Mouse (Mus musculus) forebrain, embryonic 13.5 days (tissue): ENCODE results near the gene Hist1h2ak. TPM values are rescaled to one million over a fixed set of nuclear protein-coding genes. Genes with fewer than 3 reads are reported as not detected.
A peak's percentile ranks its signal among the peaks of the same experiment; 100 is the strongest.
"Not testable (repeated sequence)": the region's sequence is repeated elsewhere in the genome, so short reads cannot be mapped to it uniquely, and the experiment has no call there.

Source experiments
- ATAC-seq: fragments of 200-750 bp; cut with Nextera tagmentation; 2 replicates; pipeline ENCODE4 v1.8.0; 2017
- H3K27ac ChIP-seq: fragments of 300-500 bp; sonication (generic); 2 replicates; pipeline ENCODE4 v1.5.1; 2015; ENCODE audit warnings: inconsistent platforms, mild to moderate bottlenecking, moderate library complexity
- H3K27me3 ChIP-seq: fragments of 300-500 bp; sonication (generic); 2 replicates; pipeline ENCODE4 v1.6.1; 2015; ENCODE audit warnings: mild to moderate bottlenecking, inconsistent platforms
- H3K36me3 ChIP-seq: fragments of 300-500 bp; sonication (generic); 2 replicates; pipeline ENCODE4 v1.6.1; 2015; ENCODE audit warnings: mild to moderate bottlenecking, inconsistent platforms; ENCODE audit not compliant: poor library complexity, severe bottlenecking
- H3K4me1 ChIP-seq: fragments of 300-500 bp; sonication (generic); 2 replicates; pipeline ENCODE4 v1.6.1; 2015; ENCODE audit warnings: inconsistent platforms
- H3K4me2 ChIP-seq: fragments of 300-500 bp; sonication (generic); 2 replicates; pipeline ENCODE4 v1.6.1; 2015; ENCODE audit warnings: inconsistent platforms, mild to moderate bottlenecking, moderate library complexity
- H3K4me3 ChIP-seq: fragments of 300-500 bp; sonication (generic); 2 replicates; pipeline ENCODE4 v1.5.1; 2015; ENCODE audit warnings: mild to moderate bottlenecking, inconsistent platforms
- H3K9ac ChIP-seq: fragments of 300-500 bp; sonication (generic); 2 replicates; pipeline ENCODE4 v1.6.1; 2015; ENCODE audit warnings: mild to moderate bottlenecking, inconsistent platforms
- H3K9me3 ChIP-seq: fragments of 300-500 bp; sonication (generic); replicated peaks from 2 replicates; pipeline ENCODE4 v1.6.1; 2016; ENCODE audit warnings: inconsistent platforms
- WGBS: fragments of 180-500 bp; shearing (Covaris S2); methylation state at CpG from one replicate; pipeline ENCODE4 v1.1.7; 2015; 5-methylcytosine and 5-hydroxymethylcytosine counted together
- polyA plus RNA-seq: library from polyadenylated mRNA; unstranded; fragments of >200 nt; fragmentation: Nextera tagmentation; extraction: Ambion mirVana; gene quantifications from 2 replicates; pipeline ENCODE4 v1.2.1, GENCODE M21; 2015

Hist1h2ak gene
- polyA plus RNA-seq, 1 experiment from 2014 or later = 61.0 TPM

DNA sequence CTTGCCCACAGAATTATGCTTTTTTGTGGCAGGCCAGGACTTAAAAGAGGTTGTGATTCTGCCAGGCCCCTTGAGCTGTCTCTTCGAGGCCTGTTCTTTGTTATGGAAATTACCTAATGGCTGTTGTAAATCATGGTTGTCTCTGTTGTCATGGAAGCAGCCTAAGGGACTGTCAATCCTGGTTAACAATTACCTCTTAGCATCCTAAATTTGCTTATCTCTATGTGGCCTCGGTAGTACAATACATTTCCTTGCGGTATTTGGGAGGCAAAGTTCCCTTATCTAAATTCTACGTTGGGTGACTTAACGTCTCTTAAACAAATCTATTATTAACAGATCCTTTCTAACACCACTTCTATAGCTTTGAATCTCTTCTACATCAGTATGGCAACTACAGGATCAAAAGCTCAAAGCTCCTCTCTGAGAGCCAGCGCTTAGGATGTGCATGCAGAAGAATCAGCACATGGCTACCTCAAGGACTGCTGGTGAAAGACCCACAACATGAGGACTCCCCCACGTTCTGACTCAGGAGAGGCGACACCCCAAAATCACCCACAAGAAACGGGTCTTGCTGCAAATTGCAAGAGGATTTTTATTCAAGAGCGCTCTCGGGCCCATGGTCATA lies 25.6 kb downstream of the Hist1h2ak start:
- Histone ChIP-seq H3K27me3 (no peaks in the 10 kb centered on the region), H3K4me2 (no peak overlapping the region; the same call in 1 of the 2 replicates), H3K4me1 (peaks cover 10% of the 10 kb centered on the region), H3K27ac (peak overlapping the region; percentile 45; the same call in 1 of the 2 replicates), H3K36me3 (no peaks in the 10 kb centered on the region), H3K4me3 (no peak overlapping the region), H3K9ac (no peak overlapping the region), H3K9me3 (no peaks in the 10 kb centered on the region)
- peak; percentile 77 for ATAC-seq
- 24% methylated on average over 11 of the region's 11 CpGs for WGBS

DNA sequence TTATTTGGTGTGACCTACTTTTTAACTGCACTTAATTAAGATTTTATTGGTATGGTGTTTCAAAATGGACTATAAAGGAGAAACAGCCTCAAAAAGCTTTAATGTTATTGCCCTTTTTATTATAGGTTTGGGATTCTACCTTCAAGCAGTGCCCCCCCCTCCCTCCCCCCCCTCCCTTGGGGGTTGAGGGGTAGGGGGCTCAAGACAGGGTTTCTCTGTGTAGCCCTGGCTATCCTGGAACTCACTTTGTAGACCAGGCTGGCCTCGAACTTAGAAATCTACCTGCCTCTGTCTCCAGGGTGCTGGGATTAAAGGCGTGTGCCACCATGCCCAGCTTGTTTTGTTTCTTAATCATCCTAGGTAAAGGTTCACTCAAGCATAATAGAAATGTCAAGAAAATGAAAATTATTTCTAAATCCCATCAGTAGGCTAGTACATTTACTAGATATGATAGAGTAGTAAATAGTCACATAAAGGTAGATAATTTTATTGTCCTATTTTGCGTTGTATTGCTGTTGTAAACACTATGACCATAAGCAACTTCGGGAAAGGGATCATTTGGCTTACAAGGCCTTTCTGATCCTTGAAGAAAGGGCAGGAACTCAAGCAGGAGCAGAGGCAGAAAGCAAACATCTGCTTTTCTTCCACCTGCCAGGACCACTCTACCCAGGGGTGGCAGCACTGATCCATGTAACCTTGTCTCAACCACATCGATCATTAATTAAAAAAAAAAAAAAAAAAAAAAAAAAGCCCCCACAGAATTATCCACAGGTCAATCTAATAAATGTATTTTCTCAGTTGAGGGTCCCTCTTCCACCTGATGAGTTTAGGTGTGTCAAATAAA lies 30.4 kb downstream of the Hist1h2ak start:
- no peaks in the 10 kb centered on the region for H3K36me3 ChIP-seq
- WGBS = 28% methylated on average over 5 of the region's 5 CpGs
- no peaks in the 10 kb centered on the region for H3K9me3 ChIP-seq
- H3K4me2 ChIP-seq = peak overlapping the region; percentile 66
- H3K27ac ChIP-seq = peak overlapping the region; percentile 92; the same call in 1 of the 2 replicates
- no peak overlapping the region for H3K4me3 ChIP-seq
- peaks cover 43% of the 10 kb centered on the region for H3K4me1 ChIP-seq
- no peak for ATAC-seq
- no peaks in the 10 kb centered on the region for H3K27me3 ChIP-seq
- 0 out of 2 replicates have a peak overlapping the region, but pooled peaks have one; percentile 71 for H3K9ac ChIP-seq

DNA sequence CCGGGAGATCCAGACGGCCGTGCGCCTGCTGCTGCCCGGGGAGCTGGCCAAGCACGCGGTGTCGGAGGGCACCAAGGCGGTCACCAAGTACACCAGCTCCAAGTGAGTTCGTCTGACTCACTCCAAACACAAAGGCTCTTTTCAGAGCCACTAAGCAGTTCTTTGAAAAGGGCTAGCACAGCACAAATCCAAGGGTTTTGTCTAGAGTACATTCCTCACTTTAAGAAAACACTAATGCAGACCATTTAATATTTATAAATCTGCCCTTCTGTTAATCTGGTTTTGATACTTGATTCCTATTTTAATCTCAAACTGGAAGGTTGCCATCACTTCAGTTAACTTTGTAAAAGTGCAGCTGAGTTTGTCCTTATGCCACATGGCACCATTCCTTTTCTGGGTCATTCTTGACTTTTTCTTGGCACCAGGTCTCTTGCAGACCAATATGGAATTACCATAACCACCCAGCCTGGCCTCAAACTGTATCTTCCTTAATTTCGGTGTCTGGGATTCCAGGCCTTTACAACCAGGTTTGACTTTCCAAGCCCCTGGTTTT lies 31.2 kb downstream of the Hist1h2ak start:
- Histone ChIP-seq H3K4me3 (peak overlapping the region; percentile 40), H3K4me2 (peak overlapping the region; percentile 66), H3K4me1 (peaks cover 40% of the 10 kb centered on the region), H3K36me3 (no peaks in the 10 kb centered on the region), H3K9ac (peak overlapping the region; percentile 71), H3K27ac (peak overlapping the region; percentile 92), H3K9me3 (no peaks in the 10 kb centered on the region), H3K27me3 (no peaks in the 10 kb centered on the region)
- 1% methylated on average over 11 of the region's 11 CpGs for WGBS
- peak; percentile 25 for ATAC-seq

DNA sequence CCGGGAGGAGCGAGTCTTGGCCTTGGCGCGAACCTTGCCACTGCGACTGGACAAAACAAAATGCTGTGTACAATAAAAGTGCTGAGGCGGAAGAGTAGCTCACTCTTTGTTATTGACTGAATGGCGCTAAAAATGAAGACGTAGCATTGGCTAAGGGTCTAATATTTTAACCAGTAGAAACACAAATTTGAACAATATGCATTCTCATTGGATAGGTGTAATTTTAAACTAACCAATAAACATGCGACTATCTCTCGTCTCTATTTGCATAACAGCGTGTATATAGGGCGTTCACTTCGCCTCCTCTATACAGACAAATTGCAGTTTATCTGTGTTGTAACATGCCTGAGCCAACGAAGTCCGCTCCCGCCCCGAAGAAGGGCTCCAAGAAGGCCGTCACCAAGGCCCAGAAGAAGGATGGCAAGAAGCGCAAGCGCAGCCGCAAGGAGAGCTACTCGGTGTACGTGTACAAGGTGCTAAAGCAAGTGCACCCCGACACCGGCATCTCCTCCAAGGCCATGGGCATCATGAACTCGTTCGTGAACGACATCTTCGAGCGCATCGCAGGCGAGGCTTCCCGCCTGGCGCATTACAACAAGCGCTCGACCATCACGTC lies 31.8 kb downstream of the Hist1h2ak start, which contains the start of gene Hist1h2bm:
Gene Hist1h2bm, plus strand, starts transcription at position 288 of the 616 bp plus-strand sequence.
- Histone ChIP-seq H3K4me1 (peaks cover 39% of the 10 kb centered on the region), H3K9ac (peak within 1 kb of the TSS; percentile 71), H3K4me3 (peak within 1 kb of the TSS; percentile 40), H3K4me2 (peak within 1 kb of the TSS; percentile 66), H3K27ac (peak within 1 kb of the TSS; percentile 92)
- WGBS = under 1% methylated on average over 37 of the region's 37 CpGs
- peak; percentile 98 for ATAC-seq
- H3K9me3 ChIP-seq, H3K36me3 ChIP-seq, H3K27me3 ChIP-seq: not testable (repeated sequence)

DNA sequence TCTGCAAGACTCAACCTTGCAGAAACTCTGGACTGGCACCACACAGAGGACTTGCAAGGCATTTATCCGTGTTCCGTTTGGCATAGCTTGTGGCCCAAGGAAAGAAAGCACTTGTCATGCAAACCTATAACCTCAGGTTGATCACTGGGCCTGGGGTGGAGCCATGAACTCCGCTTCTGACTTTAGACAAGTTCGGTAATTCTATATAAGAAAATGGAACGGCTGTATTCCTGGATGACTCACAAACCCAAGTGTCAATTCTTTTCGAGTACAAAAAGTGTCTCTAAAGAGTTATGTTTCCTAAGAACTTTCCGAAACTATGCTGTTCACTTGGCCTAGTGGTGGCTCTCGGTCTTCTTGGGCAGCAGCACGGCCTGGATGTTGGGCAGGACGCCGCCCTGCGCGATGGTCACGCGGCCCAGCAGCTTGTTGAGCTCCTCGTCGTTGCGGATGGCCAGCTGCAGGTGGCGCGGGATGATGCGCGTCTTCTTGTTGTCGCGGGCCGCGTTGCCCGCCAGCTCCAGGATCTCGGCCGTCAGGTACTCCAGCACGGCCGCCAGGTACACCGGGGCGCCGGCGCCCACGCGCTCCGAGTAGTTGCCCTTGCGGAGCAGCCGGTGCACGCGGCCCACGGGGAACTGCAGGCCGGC lies 32.4 kb downstream of the Hist1h2ak start:
- Histone ChIP-seq H3K27ac (peak overlapping the region; percentile 86), H3K4me1 (peaks cover 40% of the 10 kb centered on the region), H3K9ac (peak overlapping the region; percentile 60), H3K4me3 (peak overlapping the region; percentile 40), H3K4me2 (peak overlapping the region; percentile 66)
- H3K27me3 ChIP-seq, ATAC-seq, H3K36me3 ChIP-seq, H3K9me3 ChIP-seq: not testable (repeated sequence)
- 1% methylated on average over 22 of the region's 44 CpGs for WGBS

DNA sequence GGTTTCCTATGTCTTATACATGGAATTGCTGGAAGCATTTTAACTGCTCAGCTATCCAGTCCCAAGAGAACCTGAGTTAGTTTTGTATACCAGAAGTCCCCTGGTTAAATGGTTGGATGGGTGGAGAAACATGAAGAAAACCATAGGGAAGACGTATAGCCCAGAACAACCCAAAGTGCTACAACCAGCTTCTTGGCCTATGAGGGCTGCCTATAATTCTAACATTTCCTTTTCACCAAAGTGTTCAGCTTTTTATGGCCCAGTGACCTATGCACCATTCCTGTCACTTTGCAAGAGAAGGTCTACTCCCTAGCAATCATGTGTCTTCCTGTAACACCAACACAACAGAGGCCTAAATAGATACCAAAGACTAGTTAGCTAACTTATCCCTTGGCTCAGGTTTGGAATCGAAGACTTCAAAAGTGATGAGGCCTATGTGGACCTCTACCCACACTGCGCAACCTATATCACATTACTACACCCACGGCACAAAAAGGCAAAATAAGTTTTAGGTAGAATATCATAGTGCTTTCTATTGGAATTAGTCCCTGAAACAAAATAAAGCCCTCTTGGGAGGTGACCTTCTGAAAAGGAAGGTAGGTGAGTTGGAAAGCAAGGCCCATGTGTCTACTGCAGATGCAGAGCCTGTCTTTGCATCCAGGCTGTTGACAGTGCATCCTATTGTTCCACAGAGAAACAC lies 35.1 kb downstream of the Hist1h2ak start:
- 54% methylated on average over 4 of the region's 4 CpGs for WGBS

DNA sequence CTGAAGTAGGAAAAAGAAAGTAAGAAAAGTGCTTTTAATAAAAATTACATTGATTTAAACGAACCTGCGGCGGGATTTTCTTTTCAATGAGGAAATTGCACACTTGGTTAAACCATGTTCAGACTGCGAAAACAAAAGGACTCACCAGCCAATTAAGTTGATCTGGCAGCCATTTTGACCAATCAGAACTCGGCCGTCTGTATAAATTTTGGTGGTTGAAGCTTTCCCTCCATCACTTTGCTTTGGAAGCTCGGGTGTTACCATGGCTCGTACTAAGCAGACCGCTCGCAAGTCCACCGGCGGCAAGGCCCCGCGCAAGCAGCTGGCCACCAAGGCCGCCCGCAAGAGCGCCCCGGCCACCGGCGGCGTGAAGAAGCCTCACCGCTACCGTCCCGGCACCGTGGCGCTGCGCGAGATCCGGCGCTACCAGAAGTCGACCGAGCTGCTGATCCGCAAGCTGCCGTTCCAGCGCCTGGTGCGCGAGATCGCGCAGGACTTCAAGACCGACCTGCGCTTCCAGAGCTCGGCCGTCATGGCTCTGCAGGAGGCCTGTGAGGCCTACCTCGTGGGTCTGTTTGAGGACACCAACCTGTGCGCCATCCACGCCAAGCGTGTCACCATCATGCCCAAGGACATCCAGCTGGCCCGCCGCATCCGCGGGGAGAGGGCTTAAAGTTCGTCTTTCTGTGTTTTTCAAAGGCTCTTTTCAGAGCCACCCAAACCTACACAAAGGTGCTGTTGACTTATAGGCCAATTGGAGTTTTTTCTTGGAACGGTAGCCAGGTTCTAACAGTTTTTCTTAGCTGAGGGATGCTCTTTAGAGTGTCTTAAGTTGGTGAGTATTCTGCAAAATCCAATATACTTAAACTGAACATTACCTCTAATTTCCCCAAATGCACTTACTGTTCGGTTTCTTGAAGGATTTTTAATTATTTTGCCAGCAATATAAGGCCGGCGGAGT lies 36.0 kb downstream of the Hist1h2ak start, which contains the start of gene Hist1h3h:
Gene Hist1h3h, plus strand, starts transcription at position 263 of the 961 bp plus-strand sequence.
- Histone ChIP-seq H3K27ac (peak within 1 kb of the TSS; percentile 98), H3K4me3 (peak within 1 kb of the TSS; percentile 49), H3K4me1 (peaks cover 44% of the 10 kb centered on the region), H3K9ac (peak within 1 kb of the TSS; percentile 87), H3K4me2 (peak within 1 kb of the TSS; percentile 85)
- peak; percentile 45 for ATAC-seq
- not testable (repeated sequence) for H3K36me3 ChIP-seq, H3K9me3 ChIP-seq, H3K27me3 ChIP-seq
- WGBS = under 1% methylated on average over 30 of the region's 56 CpGs

More for the DNA sequence above, 35.1 kb downstream of the Hist1h2ak start:
- Histone ChIP-seq H3K27me3 (no peaks in the 10 kb centered on the region), H3K27ac (peak overlapping the region; percentile 86), H3K4me1 (peaks cover 48% of the 10 kb centered on the region), H3K9me3 (no peaks in the 10 kb centered on the region), H3K4me2 (peak overlapping the region; percentile 62), H3K9ac (peak overlapping the region; percentile 72), H3K4me3 (peak overlapping the region; percentile 48), H3K36me3 (no peaks in the 10 kb centered on the region)
- ATAC-seq = no peak

DNA sequence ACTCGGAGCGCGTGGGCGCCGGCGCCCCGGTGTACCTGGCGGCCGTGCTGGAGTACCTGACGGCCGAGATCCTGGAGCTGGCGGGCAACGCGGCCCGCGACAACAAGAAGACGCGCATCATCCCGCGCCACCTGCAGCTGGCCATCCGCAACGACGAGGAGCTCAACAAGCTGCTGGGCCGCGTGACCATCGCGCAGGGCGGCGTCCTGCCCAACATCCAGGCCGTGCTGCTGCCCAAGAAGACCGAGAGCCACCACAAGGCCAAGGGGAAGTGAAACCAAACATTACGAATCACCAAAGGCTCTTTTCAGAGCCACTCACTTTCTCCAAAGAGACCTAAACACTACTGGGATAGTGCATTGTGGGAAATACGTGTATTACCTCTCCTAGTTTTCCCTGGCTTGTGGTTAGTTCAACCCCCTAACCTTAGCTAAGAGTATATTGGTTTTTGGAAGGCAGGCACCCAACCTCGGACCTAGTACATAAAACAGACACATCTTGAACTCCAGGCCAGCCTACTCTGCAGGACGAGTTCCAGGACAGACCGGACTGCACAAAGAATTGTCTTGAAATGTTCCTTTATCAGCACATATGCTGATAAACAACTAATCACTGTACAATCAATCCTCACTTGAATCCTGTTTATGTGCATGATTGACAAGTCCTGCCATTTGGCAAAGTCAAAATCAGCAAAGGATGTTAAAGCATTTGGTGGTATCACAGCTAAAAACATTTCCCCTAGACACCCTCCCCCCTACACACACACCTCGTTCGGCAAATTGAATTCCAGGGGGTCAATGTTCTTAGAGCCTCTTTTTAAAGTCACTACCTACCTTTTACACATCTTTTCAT lies 36.9 kb downstream of the Hist1h2ak start:
- WGBS = 1% methylated on average over 9 of the region's 38 CpGs
- H3K27me3 ChIP-seq, H3K9me3 ChIP-seq, H3K36me3 ChIP-seq: not testable (repeated sequence)
- Histone ChIP-seq H3K27ac (peak overlapping the region; percentile 98), H3K4me2 (peak overlapping the region; percentile 85), H3K4me1 (peaks cover 39% of the 10 kb centered on the region), H3K9ac (peak overlapping the region; percentile 87), H3K4me3 (peak overlapping the region; percentile 49)
- peak; percentile 14 for ATAC-seq

DNA sequence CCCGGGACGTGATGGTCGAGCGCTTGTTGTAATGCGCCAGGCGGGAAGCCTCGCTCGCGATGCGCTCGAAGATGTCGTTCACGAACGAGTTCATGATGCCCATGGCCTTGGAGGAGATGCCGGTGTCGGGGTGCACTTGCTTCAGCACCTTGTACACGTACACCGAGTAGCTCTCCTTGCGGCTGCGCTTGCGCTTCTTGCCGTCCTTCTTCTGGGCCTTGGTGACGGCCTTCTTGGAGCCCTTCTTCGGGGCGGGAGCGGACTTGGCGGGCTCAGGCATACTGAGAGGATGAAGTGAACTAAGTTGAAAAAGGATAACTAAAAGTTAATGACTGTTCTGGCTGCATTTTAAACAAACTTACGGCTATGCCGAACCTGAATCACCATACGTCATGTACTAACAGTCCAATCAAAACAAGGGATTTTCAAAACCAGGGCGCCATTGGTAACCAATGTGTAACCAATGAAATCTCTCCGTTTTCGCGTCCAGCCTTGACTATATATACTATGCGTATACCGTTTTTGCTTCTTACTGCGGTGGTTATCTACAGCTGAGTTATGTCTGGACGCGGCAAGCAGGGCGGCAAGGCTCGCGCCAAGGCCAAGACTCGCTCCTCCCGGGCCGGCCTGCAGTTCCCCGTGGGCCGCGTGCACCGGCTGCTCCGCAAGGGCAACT lies 37.6 kb downstream of the Hist1h2ak start, which contains the start of the genes Hist1h2bl and Hist1h2ai:
Gene Hist1h2bl, minus strand, starts transcription at position 280 of the 676 bp plus-strand sequence.
Gene Hist1h2ai, plus strand, starts transcription at position 559 of the 676 bp plus-strand sequence.
- H3K9me3 ChIP-seq, H3K27me3 ChIP-seq, H3K36me3 ChIP-seq: not testable (repeated sequence)
- Histone ChIP-seq H3K9ac (peak within 1 kb of the TSS; percentile 87), H3K27ac (peak within 1 kb of the TSS; percentile 98), H3K4me1 (peaks cover 37% of the 10 kb centered on the region), H3K4me2 (peak within 1 kb of the TSS; percentile 85), H3K4me3 (peak within 1 kb of the TSS; percentile 49)
- ATAC-seq = peak; percentile 95
- under 1% methylated on average over 33 of the region's 50 CpGs for WGBS
